Mouse (Mus musculus) lung, adult 2 months (tissue): ENCODE results near the gene Trarg1.

Experiments
- CTCF ChIP-seq: fragments of 200-500 bp; IDR thresholded peaks from 2 replicates; pipeline ENCODE4 v1.5.1; 2011; ENCODE audit warnings: mild to moderate bottlenecking, low read length, control low read depth; ENCODE audit not compliant: insufficient read depth
- POLR2A ChIP-seq: fragments of 200-500 bp; IDR thresholded peaks from 2 replicates; pipeline ENCODE4 v1.6.1; 2011; ENCODE audit warnings: low read depth, mild to moderate bottlenecking, control low read depth, low read length, borderline replicate concordance; ENCODE audit errors: extremely low read depth

- TF ChIP-seq CTCF (no peak), POLR2A (no peak)
These were observed 13.5 kb upstream of the Trarg1 start for GRCm38 (mm10) chr11:76666002-76666649.
